Mouse (Mus musculus): ENCODE measurements around the gene Tmem135.

GRCm38 (mm10) chr7:89327731-89328130, 76.3 kb downstream of the Tmem135 start:
- TF ChIP-seq CTCF (IDR thresholded peaks at IDR 0.05; ENCODE audit: low read depth) (no peak), EP300 (optimal IDR thresholded peaks at IDR 0.05) (no peak)

Data from stomach, postnatal 0 days (tissue).